Mouse (Mus musculus) spleen, adult 2 months (tissue): Measurements from ENCODE around the gene Trim8. TPM values are rescaled to one million over a fixed set of nuclear protein-coding genes. Genes with fewer than 3 reads are reported as not detected.

ENCODE experiments used
- DNase-seq, 2 experiments: peaks; one replicate each; pipeline versions ENCODE4 v3.0.0 to v3.0.0-alpha.2; 2012 to 2021; ENCODE audit warnings: low spot score in 2 of 2, low read depth in 1 of 2
- H3K27ac ChIP-seq: fragments of 200-500 bp; 2 replicates; pipeline ENCODE4 v1.5.1; 2012; ENCODE audit warnings: low read length, inconsistent platforms; ENCODE audit not compliant: insufficient read depth
- H3K27me3 ChIP-seq: fragments of 200-500 bp; 2 replicates; pipeline ENCODE4 v1.6.1; 2012; ENCODE audit warnings: mild to moderate bottlenecking, moderate library complexity, low read length, inconsistent platforms; ENCODE audit not compliant: control insufficient read depth, insufficient read depth
- H3K36me3 ChIP-seq: fragments of 200-500 bp; 2 replicates; pipeline ENCODE4 v1.6.1; 2012; ENCODE audit warnings: mild to moderate bottlenecking, low read length, inconsistent platforms; ENCODE audit not compliant: control insufficient read depth, insufficient read depth
- H3K4me1 ChIP-seq: fragments of 200-500 bp; 2 replicates; pipeline ENCODE4 v1.6.1; 2011; ENCODE audit warnings: inconsistent platforms; ENCODE audit not compliant: control insufficient read depth, insufficient read depth, insufficient read length
- H3K4me3 ChIP-seq: fragments of 200-500 bp; 2 replicates; pipeline ENCODE4 v1.5.1; 2011; ENCODE audit warnings: mild to moderate bottlenecking, inconsistent platforms; ENCODE audit not compliant: insufficient read depth, insufficient read length; ENCODE audit errors: extremely low read depth
- CTCF ChIP-seq: fragments of 200-500 bp; IDR thresholded peaks from 2 replicates; pipeline ENCODE4 v1.5.1; 2011; ENCODE audit warnings: mild to moderate bottlenecking, inconsistent platforms; ENCODE audit not compliant: insufficient read depth, insufficient read length, insufficient replicate concordance; ENCODE audit errors: extremely low read depth
- POLR2A ChIP-seq: fragments of 200-500 bp; IDR thresholded peaks from 2 replicates; pipeline ENCODE4 v1.6.1; 2011; ENCODE audit warnings: low read depth, low read length, inconsistent platforms
- WGBS: fragments of 180-500 bp; shearing (Covaris S2); methylation state at CpG from one replicate; pipeline ENCODE4 v1.1.7; 2018; 5-methylcytosine and 5-hydroxymethylcytosine counted together
- polyA plus RNA-seq: library from polyadenylated mRNA; depleted of rRNA; stranded (reverse); fragments of >200 nt; gene quantifications from 2 replicates; pipeline ENCODE4 v1.2.3, GENCODE M21; 2012

Gene Trim8
- polyA plus RNA-seq, 1 experiment: 47.1 TPM

DNA sequence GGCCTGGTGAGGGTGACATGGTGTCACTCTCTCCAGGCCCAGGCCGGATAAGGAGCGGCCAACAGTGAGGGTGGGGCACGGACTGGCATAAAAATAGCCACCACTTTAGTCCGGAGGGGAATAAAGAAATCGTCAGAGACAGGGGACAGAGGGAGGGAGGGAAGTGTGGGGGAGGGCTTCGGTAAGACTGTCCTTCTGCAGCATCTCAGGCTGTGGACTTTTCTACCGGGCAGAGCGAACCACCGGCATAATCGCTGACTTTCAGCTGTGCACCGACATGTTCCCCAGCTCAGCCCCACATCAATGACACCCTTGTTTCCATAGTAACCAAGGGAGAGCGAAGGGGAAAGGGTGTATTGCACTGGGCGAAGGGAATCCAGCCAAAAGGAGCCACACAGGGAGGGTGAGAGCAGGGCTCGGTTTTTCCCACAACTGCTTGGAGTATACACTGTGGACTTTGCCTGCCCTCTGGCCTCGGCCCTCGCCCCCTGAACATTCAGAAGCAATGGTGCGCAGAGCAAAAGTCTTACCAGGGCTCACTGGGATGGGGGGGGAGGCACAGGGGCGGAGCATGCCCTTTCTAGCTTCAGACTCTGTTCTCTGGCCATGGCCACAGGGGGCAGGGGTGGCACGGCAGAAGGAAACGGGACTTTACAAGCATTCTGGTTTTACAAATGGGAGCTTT lies 27.2 kb downstream of the Trim8 start:
- H3K27me3 ChIP-seq: no peaks in the 10 kb centered on the region
- peak overlapping the region; percentile 48 for H3K4me3 ChIP-seq
- H3K36me3 ChIP-seq: no peaks in the 10 kb centered on the region
- H3K4me1 ChIP-seq: peaks cover 19% of the 10 kb centered on the region
- peak in 1 of 2 experiments; percentile 61 for DNase-seq
- 0 out of 2 replicates have a peak overlapping the region, but pooled peaks have one; percentile 10 for H3K27ac ChIP-seq
- WGBS: 5% methylated on average over 20 of the region's 20 CpGs
- TF ChIP-seq POLR2A: no peak
- no peak for TF ChIP-seq CTCF

DNA sequence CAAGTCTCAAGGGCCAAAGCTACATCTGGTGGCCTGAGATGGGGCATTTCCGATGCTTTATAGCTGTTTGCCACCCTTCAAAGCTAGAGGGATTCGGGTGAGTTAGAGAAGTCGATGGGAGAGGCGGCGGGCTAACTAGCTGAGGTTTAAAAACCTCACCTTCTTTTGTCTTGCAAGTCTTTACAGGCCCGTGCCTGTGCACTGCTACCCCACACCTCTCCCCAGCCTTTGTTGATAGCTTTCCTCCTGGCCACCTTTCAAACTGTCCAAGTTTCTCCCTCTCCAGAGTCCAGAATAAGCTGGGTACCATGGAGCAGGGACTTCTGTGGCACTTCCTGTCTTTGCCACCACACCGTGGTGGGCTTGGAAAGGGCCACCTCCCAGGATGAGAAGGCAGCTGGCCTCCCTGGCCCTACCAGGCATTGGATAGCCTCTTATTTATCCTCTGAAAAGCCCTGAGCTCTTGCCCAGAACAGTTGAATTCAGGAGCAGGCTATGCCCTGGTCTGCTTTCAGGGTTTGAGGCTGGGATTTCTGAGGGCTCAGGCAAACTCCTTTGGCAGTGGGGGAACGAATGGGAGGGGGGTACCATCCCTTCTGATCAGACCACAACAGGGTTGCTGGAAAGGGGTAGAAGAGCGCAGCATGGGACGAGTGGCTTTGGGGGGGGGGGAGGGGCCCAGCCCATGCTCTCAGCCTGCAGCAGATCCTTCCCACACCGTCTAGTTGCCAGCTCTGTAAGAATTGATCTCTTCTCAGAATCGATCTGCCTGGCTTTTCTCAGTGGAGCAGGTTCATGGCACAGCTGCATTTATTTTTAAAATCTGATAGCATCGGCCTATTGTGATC lies 28.3 kb downstream of the Trim8 start:
- Histone ChIP-seq H3K27ac (peak overlapping the region; percentile 12), H3K4me3 (no peak overlapping the region), H3K27me3 (no peaks in the 10 kb centered on the region), H3K36me3 (no peaks in the 10 kb centered on the region), H3K4me1 (peaks cover 10% of the 10 kb centered on the region; the same call in 1 of the 2 replicates)
- WGBS: 65% methylated on average over 13 of the region's 13 CpGs
- TF ChIP-seq POLR2A: no peak
- no peak for TF ChIP-seq CTCF
- no peak for DNase-seq

DNA sequence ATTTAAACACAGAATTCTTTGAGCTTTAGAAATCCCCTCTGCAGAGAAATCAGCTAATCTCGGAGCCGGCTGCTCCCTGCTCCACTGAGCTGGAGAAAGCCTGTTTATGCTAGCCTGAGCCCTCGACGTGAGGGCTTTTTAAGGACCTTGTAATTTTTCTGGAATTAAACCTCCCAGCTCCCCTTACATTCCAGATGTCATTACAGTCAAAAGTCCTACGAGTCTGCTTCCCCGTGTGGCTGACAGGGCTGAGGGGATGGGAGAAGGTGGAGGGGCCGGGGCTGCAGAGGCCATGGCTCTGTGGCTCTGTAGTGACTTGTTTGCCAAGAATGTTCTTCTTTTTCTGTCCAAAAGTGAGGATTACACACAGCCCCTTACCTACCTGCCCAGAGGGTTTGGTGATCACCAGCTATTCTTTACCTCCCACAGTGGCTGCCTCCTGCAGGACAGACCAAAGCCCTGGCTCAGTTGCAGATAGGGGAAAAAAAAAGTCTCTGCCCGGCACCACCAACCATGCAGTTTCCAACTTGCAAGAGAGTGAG lies 29.0 kb downstream of the Trim8 start:
- Histone ChIP-seq H3K27ac (no peak overlapping the region), H3K4me1 (peaks cover 7% of the 10 kb centered on the region; the same call in 1 of the 2 replicates), H3K27me3 (no peaks in the 10 kb centered on the region), H3K4me3 (no peak overlapping the region), H3K36me3 (no peaks in the 10 kb centered on the region)
- no peak for DNase-seq
- 86% methylated on average over 8 of the region's 8 CpGs for WGBS
- TF ChIP-seq POLR2A (no peak), CTCF (no peak)

DNA sequence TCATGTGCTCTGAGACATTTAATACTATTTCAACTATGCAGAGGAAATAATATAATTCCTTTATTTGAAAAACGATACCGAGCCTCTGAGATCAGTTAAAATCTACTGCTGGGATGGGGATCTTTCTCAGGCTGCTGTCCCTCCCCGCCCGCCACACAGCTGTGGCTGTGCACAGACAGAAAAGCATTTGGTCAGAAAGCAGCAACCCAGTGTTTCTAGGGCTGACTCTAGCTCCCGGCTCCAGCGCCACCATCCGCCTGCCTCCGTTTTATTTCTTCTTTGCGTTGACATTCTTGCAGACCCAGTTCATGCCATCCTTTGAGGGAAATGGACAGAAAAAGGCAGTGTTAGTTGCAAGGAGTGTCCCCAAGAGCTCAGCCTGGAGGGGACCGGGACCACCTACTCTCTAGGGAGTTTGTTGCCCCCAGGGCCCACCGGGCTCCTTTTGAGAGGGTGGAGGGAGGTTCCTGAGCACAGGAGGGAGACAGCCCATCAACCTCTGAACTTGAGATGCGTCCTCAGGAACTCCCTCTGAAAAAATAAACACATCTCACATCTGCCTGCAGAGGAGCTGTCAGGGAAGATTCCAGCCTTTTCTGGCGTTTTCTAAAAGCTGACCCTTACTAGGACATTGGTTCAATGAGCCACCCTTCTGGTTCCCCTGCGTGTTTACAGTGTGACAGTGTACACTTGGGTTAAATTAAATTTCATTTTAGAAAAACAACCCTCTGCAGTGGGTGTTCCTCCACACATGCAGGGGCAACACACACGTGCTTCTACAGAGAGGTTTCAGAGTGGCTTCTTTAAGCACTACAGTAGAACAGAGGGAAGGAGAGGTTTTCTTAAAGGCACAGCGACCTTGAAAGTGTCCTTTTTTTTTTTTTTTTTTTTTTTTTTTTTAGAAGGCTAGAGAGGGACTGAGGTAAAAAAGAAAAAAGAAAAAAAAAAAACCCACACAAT lies 29.8 kb downstream of the Trim8 start:
- H3K4me3 ChIP-seq: no peak overlapping the region
- DNase-seq: no peak
- H3K4me1 ChIP-seq: peaks cover 7% of the 10 kb centered on the region; the same call in 1 of the 2 replicates

DNA sequence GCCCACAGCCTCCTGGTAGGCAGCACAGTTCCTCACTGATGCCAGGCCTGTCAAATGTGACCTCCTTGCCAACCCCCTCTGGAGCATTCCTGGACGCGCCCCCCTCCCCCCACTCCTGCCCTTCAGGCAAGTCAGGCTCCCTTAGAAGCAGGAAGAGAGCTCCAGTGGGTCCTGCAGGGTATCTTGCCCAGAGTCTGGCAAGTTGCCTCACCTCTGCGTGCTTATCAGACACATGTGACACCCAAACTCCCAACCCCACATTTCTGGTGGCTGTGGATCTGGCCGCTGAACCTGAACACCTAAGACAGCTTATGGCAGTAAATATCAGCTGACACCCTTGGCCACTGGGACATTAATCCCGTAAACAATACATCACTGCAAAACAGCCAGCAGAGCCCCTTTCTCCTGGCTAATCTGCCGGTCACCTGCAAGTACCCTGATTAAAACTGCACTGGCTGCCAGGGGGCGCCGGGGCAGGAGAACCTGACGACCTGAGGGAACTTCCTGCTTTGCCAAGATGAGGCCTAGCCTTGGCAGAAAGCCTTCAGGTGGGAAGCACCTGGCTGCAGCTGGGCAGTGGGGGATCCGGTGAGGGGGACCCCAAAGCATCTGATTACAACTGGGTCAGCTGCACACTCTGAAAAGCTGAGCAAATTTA lies 30.7 kb downstream of the Trim8 start:
- H3K4me3 ChIP-seq: no peak overlapping the region
- no peak for TF ChIP-seq POLR2A
- peaks cover 7% of the 10 kb centered on the region; the same call in 1 of the 2 replicates for H3K4me1 ChIP-seq
- 33% methylated on average over 10 of the region's 10 CpGs for WGBS
- DNase-seq: no peak
- H3K36me3 ChIP-seq: no peaks in the 10 kb centered on the region
- H3K27me3 ChIP-seq: no peaks in the 10 kb centered on the region
- no peak overlapping the region for H3K27ac ChIP-seq

More for the DNA sequence above, 29.8 kb downstream of the Trim8 start:
- Histone ChIP-seq H3K36me3 (no peaks in the 10 kb centered on the region), H3K27ac (no peak overlapping the region), H3K27me3 (no peaks in the 10 kb centered on the region)
- WGBS: 67% methylated on average over 16 of the region's 16 CpGs
- TF ChIP-seq CTCF (no peak), POLR2A (no peak)

DNA sequence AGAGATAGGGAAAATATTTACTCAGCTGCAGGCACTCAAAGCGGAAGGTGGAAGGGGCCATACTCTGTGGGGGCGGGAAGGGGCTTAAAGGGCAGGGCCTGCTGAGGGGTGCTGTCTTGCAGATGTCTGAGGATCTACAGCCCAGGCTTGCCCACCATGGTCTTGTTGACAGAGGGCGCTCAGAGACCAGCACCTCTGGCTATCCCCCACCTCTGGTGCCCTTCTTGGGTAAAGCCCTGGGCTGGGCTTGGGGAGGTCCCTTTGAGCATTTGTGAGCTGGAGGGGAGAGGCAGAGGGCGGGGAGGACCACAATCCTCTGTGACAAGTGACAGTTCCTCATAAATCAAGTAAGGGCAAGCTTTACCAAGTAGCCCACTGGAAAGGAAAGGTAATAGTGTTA lies 31.6 kb downstream of the Trim8 start:
- no peak for TF ChIP-seq CTCF
- TF ChIP-seq POLR2A: no peak
- Histone ChIP-seq H3K27me3 (no peaks in the 10 kb centered on the region), H3K4me3 (no peak overlapping the region), H3K27ac (no peak overlapping the region), H3K4me1 (peaks cover 5% of the 10 kb centered on the region; the same call in 1 of the 2 replicates), H3K36me3 (no peaks in the 10 kb centered on the region)
- no peak for DNase-seq
- WGBS: 89% methylated on average over 4 of the region's 4 CpGs
